Mouse (Mus musculus) C2C12 (cell line): ENCODE data around the gene Garnl3.

ENCODE experiments used
- CEBPB ChIP-seq: IDR thresholded peaks from one replicate; pipeline ENCODE4 v1.6.1; 2011; ENCODE audit warnings: low read depth, mild to moderate bottlenecking, control low read depth, moderate library complexity
- CTCF ChIP-seq: IDR thresholded peaks from one replicate; pipeline ENCODE4 v1.5.1; 2011; ENCODE audit not compliant: control insufficient read depth, insufficient read depth, insufficient read length
- FOSL1 ChIP-seq: IDR thresholded peaks from one replicate; pipeline ENCODE4 v1.8.0; 2011; ENCODE audit warnings: mild to moderate bottlenecking, low read length; ENCODE audit not compliant: poor library complexity, insufficient read depth, severe bottlenecking
- MAX ChIP-seq: IDR thresholded peaks from one replicate; pipeline ENCODE4 v1.6.1; 2011; ENCODE audit warnings: mild to moderate bottlenecking, control low read depth
- MYOG ChIP-seq: IDR thresholded peaks from one replicate; pipeline ENCODE4 v1.6.1; 2011; ENCODE audit not compliant: control insufficient read depth, insufficient read length; ENCODE audit errors: extremely low read depth
- USF1 ChIP-seq: IDR thresholded peaks from one replicate; pipeline ENCODE4 v1.6.1; 2011; ENCODE audit warnings: low read depth, mild to moderate bottlenecking, control low read depth, moderate library complexity

DNA sequence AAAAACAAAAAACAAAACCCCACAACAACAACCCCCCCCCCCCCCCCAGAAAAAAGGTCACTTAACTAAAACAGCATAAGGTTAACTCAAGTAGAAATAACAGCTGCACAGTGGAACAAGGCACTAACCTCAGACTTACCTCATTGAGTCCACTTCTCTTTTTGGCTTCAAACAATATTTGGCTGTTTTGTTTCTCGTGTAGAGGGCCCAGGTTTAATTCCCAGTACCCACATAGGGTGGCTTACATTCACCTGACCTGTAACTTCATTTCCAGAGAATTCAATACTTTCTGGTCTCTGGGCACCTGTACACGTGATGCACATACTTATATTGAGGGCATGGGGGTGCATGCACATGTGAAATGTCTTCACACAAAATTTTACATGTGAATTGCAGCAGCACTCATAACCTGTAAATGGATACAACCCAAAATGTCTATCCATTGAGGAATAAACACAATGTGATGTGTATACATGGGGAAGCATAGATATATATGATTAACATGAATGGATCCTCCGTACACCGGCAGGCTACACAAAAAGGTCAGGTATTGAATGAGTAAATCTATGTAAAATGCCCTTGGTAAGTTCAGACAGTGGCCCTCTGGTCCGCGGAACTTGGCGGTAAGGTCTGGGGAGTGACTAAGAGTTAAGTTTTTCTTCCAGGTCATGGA, 165.8 kb downstream of the Garnl3 start:
- no peak for TF ChIP-seq CTCF
- peak; percentile 25 for TF ChIP-seq MAX
- TF ChIP-seq CEBPB = no peak
- TF ChIP-seq USF1 = peak; percentile 62
- TF ChIP-seq MYOG = no peak
- TF ChIP-seq FOSL1 = no peak
